Mouse (Mus musculus) ES-Bruce4 (cell line): Measurements from ENCODE around the gene Odf3l1.

Experiments used
- CTCF ChIP-seq: IDR thresholded peaks from one replicate; pipeline ENCODE4 v1.8.1; 2011; ENCODE audit warnings: low read depth, low read length
- POLR2A ChIP-seq: IDR thresholded peaks from one replicate; pipeline ENCODE4 v1.8.1; 2011; ENCODE audit warnings: low read length; ENCODE audit not compliant: insufficient read depth

DNA sequence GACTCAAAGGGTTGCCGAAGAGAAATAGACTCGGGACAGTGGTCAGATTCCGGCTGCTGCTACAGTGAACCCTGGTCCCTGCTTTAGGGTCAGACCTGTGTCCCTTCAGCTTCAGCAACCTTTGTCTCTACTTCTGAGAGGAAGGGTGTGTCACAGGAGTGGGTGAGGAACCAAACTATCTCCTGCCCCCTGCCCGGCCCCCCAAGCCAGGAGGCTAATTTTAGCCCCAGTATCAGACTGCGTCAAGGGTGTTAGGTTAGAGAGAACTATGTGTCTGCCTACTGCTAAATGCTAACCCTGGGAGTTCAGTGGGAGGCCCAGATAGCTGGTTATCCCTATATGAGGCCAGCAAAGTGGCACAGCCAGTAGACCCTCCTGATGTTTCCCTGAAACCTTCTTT lies 29.3 kb downstream of the Odf3l1 start:
- TF ChIP-seq CTCF (no peak), POLR2A (no peak)
